Mouse (Mus musculus): Measurements from ENCODE around the gene Fndc3b. TPM values are rescaled to one million over a fixed set of nuclear protein-coding genes. Genes with fewer than 3 reads are reported as not detected.

The Fndc3b gene
- polyA plus RNA-seq, 1 experiment from 2014 or later = 4.7 TPM

- ATAC-seq (ENCODE audit: low read depth) = no peak
These were observed 45.8 kb downstream of the Fndc3b start for GRCm38 (mm10) chr3:27665338-27665737.

GRCm38 (mm10) chr3:27663221-27663620 is 47.9 kb downstream of the Fndc3b start:
- no peak overlapping the region for H3K4me2 ChIP-seq
- no peaks in the 10 kb centered on the region for H3K36me3 ChIP-seq
- DNase-seq = no peak
- WGBS (ENCODE audit: insufficient replicate concordance) = 63% methylated on average over 5 of the region's 5 CpGs
- ATAC-seq (ENCODE audit: low read depth) = peak; percentile 62; the same call in 1 of the 2 replicates
- no peak overlapping the region for H3K4me3 ChIP-seq (replicated peaks)
- no peak overlapping the region for H3K27ac ChIP-seq
- H3K9ac ChIP-seq = no peak overlapping the region
- no peaks in the 10 kb centered on the region for H3K9me3 ChIP-seq (replicated peaks)
- H3K4me1 ChIP-seq (replicated peaks) = peaks cover 31% of the 10 kb centered on the region
- no peaks in the 10 kb centered on the region for H3K27me3 ChIP-seq

More at GRCm38 (mm10) chr3:27665338-27665737, 45.8 kb downstream of the Fndc3b start:
- no peak overlapping the region for H3K4me2 ChIP-seq
- 8% methylated on average over 1 of the region's 1 CpGs for WGBS (ENCODE audit: insufficient replicate concordance)
- no peak overlapping the region for H3K9ac ChIP-seq
- no peaks in the 10 kb centered on the region for H3K27me3 ChIP-seq
- DNase-seq = no peak
- H3K36me3 ChIP-seq = no peaks in the 10 kb centered on the region
- H3K9me3 ChIP-seq (replicated peaks) = no peaks in the 10 kb centered on the region
- no peak overlapping the region for H3K27ac ChIP-seq
- H3K4me1 ChIP-seq (replicated peaks) = peaks cover 31% of the 10 kb centered on the region
- no peak overlapping the region for H3K4me3 ChIP-seq (replicated peaks)

- H3K4me3 ChIP-seq (replicated peaks) = no peak overlapping the region
- H3K36me3 ChIP-seq = no peaks in the 10 kb centered on the region
- H3K4me1 ChIP-seq (replicated peaks) = peaks cover 43% of the 10 kb centered on the region
- no peaks in the 10 kb centered on the region for H3K9me3 ChIP-seq (replicated peaks)
- DNase-seq = no peak
- no peak overlapping the region for H3K27ac ChIP-seq
- 65% methylated on average over 4 of the region's 4 CpGs for WGBS (ENCODE audit: insufficient replicate concordance)
- no peak overlapping the region for H3K9ac ChIP-seq
- no peak overlapping the region for H3K4me2 ChIP-seq
- no peak for ATAC-seq (ENCODE audit: low read depth)
- H3K27me3 ChIP-seq = no peaks in the 10 kb centered on the region
These were observed 52.8 kb downstream of the Fndc3b start for GRCm38 (mm10) chr3:27658198-27658763.

- Histone ChIP-seq H3K9ac (no peak overlapping the region), H3K4me3 (replicated peaks) (no peak overlapping the region), H3K4me2 (no peak overlapping the region), H3K27ac (no peak overlapping the region), H3K4me1 (replicated peaks) (peaks cover 51% of the 10 kb centered on the region), H3K9me3 (replicated peaks) (no peaks in the 10 kb centered on the region), H3K27me3 (no peaks in the 10 kb centered on the region), H3K36me3 (no peaks in the 10 kb centered on the region)
- ATAC-seq (ENCODE audit: low read depth) (peak; percentile 64), DNase-seq (peak; percentile 43)
- WGBS (ENCODE audit: insufficient replicate concordance) = 12% methylated on average over 7 of the region's 7 CpGs
These were observed 54.2 kb downstream of the Fndc3b start for GRCm38 (mm10) chr3:27656764-27657390.

DNA sequence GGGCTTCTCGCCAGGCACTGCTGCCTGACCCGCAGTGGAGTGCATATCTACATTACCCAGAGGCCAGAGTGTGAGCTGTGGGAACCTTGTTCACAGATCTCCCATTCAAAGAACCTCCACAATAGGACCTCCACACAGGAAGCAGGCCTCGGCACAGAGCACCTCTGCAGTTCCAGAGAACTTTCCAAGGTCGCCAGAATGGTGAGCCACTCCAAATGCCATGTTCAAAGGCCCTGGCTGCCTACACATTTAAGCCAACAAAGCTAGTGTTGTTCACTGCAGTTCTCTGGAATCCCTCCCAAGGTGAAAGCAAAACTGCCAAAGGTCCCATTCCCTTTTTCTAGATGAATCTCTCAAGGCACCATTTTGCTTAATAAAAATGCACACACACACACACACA is 55.4 kb downstream of the Fndc3b start:
- no peak overlapping the region for H3K4me3 ChIP-seq (replicated peaks)
- no peaks in the 10 kb centered on the region for H3K36me3 ChIP-seq
- H3K27ac ChIP-seq = no peak overlapping the region
- H3K9ac ChIP-seq = no peak overlapping the region
- WGBS (ENCODE audit: insufficient replicate concordance) = 49% methylated on average over 4 of the region's 4 CpGs
- DNase-seq = no peak
- no peak for ATAC-seq (ENCODE audit: low read depth)
- no peak overlapping the region for H3K4me2 ChIP-seq
- H3K27me3 ChIP-seq = no peaks in the 10 kb centered on the region
- no peaks in the 10 kb centered on the region for H3K9me3 ChIP-seq (replicated peaks)
- H3K4me1 ChIP-seq (replicated peaks) = peaks cover 63% of the 10 kb centered on the region

DNA sequence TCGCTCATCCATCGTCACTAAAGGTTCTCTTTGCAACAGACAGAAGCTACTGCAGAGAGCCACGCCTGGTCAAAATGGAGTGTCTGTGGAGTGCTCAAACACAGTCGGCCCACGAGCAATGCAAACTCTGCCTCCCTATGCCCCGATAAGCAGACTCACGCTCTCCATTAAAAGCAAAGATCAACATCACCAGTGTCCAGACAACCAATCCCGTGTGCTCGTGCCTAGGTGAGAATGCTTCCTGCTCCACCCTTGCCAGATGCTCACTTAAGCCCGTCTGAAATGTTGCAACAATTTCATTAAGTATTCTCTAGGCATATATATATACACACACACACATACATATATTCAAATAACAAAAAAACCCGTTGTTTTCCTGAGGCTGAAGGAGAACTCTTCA is 56.1 kb downstream of the Fndc3b start:
- peaks cover 64% of the 10 kb centered on the region for H3K4me1 ChIP-seq (replicated peaks)
- no peak overlapping the region for H3K4me2 ChIP-seq
- DNase-seq (no peak), ATAC-seq (ENCODE audit: low read depth) (no peak)
- 65% methylated on average over 11 of the region's 11 CpGs for WGBS (ENCODE audit: insufficient replicate concordance)
- H3K4me3 ChIP-seq (replicated peaks) = no peak overlapping the region
- no peaks in the 10 kb centered on the region for H3K36me3 ChIP-seq
- no peak overlapping the region for H3K27ac ChIP-seq
- H3K9ac ChIP-seq = no peak overlapping the region
- no peaks in the 10 kb centered on the region for H3K9me3 ChIP-seq (replicated peaks)
- H3K27me3 ChIP-seq = no peaks in the 10 kb centered on the region

DNA sequence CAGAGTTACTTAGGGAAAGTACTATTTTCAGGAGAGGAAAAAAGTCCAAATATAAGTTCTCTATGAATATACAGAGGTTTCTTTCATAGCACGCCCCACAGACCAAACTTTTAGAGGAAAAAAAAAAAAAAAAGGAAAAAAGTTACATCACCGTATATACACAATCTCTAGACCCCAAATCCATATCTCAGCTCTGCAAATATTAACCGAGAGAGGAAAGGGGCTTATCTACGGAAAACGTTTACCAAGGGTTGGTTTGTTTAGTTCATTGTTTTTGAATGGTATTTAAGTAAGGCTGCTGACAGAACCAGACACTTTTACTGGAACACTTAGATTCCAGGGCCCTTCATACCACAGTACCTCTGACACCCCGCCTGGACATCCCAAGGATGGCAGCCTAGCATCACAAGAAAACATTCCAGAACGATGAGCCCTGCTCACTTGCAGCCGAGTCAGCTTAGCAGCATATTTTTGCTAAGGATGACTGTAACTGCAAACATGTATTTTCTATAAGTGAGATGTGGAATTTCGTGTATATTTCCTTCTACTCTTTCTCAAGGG is 58.6 kb downstream of the Fndc3b start:
- Histone ChIP-seq H3K36me3 (no peaks in the 10 kb centered on the region), H3K4me1 (replicated peaks) (peaks cover 68% of the 10 kb centered on the region), H3K9me3 (replicated peaks) (no peaks in the 10 kb centered on the region), H3K27ac (no peak overlapping the region), H3K4me2 (no peak overlapping the region), H3K27me3 (no peaks in the 10 kb centered on the region), H3K4me3 (replicated peaks) (no peak overlapping the region), H3K9ac (no peak overlapping the region)
- DNase-seq (no peak), ATAC-seq (ENCODE audit: low read depth) (peak; percentile 30; the same call in 1 of the 2 replicates)
- WGBS (ENCODE audit: insufficient replicate concordance) = 30% methylated on average over 9 of the region's 9 CpGs

GRCm38 (mm10) chr3:27651731-27652130 is 59.4 kb downstream of the Fndc3b start:
- Histone ChIP-seq H3K4me3 (replicated peaks) (no peak overlapping the region), H3K9ac (no peak overlapping the region), H3K36me3 (no peaks in the 10 kb centered on the region), H3K9me3 (replicated peaks) (no peaks in the 10 kb centered on the region), H3K4me1 (replicated peaks) (peaks cover 67% of the 10 kb centered on the region), H3K4me2 (no peak overlapping the region), H3K27me3 (no peaks in the 10 kb centered on the region), H3K27ac (no peak overlapping the region)
- 60% methylated on average over 6 of the region's 6 CpGs for WGBS (ENCODE audit: insufficient replicate concordance)
- DNase-seq = no peak
- ATAC-seq (ENCODE audit: low read depth) = no peak

DNA sequence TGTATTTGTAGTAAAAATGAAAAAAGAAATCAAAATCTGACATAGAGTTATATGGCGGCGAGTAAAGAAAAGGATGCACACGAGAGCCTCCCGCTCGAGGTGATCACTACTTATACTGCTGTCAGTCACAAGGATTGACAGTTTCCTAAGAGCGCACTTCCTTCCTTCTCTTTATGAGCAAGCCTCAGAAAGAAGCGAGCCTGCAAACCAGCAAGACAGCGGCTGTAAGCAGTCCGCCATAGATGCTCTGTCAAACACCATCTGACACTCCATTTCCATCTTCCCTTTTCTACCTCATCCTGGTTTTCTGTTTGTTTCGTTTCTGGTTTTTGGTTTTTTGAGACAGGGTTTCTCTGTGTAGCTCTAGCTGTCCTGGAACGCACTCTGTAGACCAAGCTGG is 61.0 kb downstream of the Fndc3b start:
- no peak overlapping the region for H3K27ac ChIP-seq
- no peak overlapping the region for H3K4me2 ChIP-seq
- H3K4me1 ChIP-seq (replicated peaks) = peaks cover 60% of the 10 kb centered on the region
- no peaks in the 10 kb centered on the region for H3K27me3 ChIP-seq
- no peaks in the 10 kb centered on the region for H3K9me3 ChIP-seq (replicated peaks)
- ATAC-seq (ENCODE audit: low read depth) (no peak), DNase-seq (no peak)
- 39% methylated on average over 11 of the region's 11 CpGs for WGBS (ENCODE audit: insufficient replicate concordance)
- no peak overlapping the region for H3K4me3 ChIP-seq (replicated peaks)
- H3K36me3 ChIP-seq = no peaks in the 10 kb centered on the region
- no peak overlapping the region for H3K9ac ChIP-seq

- no peak for DNase-seq
- Histone ChIP-seq H3K4me2 (no peak overlapping the region), H3K27me3 (no peaks in the 10 kb centered on the region), H3K4me3 (replicated peaks) (no peak overlapping the region), H3K4me1 (replicated peaks) (peaks cover 56% of the 10 kb centered on the region), H3K27ac (no peak overlapping the region), H3K9ac (no peak overlapping the region), H3K36me3 (no peaks in the 10 kb centered on the region), H3K9me3 (replicated peaks) (no peaks in the 10 kb centered on the region)
- ATAC-seq (ENCODE audit: low read depth) = no peak
- WGBS (ENCODE audit: insufficient replicate concordance) = 41% methylated on average over 1 of the region's 1 CpGs
These were observed 61.8 kb downstream of the Fndc3b start for GRCm38 (mm10) chr3:27649316-27649715.

DNA sequence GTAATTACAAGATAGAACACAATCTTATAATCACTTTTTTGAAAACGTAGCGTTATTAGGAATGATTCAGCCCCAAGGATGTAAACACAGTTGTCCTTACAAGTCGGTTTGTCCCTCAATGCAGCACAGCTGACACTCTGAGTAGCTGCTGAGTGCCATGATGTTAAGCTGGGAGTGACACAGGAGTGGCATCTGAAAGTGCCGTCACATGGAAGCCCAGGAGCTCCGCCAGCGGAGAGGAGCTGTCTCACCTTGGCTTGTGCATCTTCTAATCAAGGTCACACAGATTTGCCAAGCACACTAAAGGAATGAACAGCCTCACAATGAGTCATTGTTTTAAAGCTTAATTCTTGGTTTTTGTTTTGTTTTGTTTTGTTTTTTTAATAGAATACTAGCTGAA is 68.7 kb downstream of the Fndc3b start:
- H3K9ac ChIP-seq = no peak overlapping the region
- WGBS (ENCODE audit: insufficient replicate concordance) = 81% methylated on average over 6 of the region's 6 CpGs
- DNase-seq = no peak
- ATAC-seq (ENCODE audit: low read depth) = no peak
- no peaks in the 10 kb centered on the region for H3K27me3 ChIP-seq
- H3K27ac ChIP-seq = no peak overlapping the region
- H3K4me3 ChIP-seq (replicated peaks) = no peak overlapping the region
- H3K4me1 ChIP-seq (replicated peaks) = peaks cover 25% of the 10 kb centered on the region
- peaks cover 5% of the 10 kb centered on the region; the same call in 1 of the 2 replicates for H3K36me3 ChIP-seq
- H3K4me2 ChIP-seq = no peak overlapping the region
- H3K9me3 ChIP-seq (replicated peaks) = no peaks in the 10 kb centered on the region

DNA sequence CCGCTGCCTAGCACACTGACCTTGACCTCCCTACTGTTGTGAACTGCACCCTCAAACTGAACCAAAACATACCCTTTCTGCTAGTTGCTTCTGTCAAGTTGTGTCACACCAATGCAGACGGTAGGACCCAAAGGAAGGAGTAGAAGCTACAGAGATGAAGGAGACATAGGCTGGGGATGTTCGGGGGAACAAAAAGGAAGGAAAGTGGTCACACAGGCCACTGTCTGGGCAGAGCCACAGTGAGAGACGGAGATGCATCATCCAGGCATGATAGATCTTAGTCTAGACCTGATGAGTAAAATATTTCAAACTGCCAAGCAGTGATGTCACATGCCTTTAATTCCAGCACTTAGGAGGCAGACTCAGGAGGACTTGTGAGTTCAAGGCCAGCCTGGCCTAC is 71.4 kb downstream of the Fndc3b start:
- Histone ChIP-seq H3K4me2 (no peak overlapping the region), H3K4me3 (replicated peaks) (no peak overlapping the region), H3K9ac (no peak overlapping the region), H3K27me3 (no peaks in the 10 kb centered on the region), H3K36me3 (peaks cover 5% of the 10 kb centered on the region; the same call in 1 of the 2 replicates), H3K9me3 (replicated peaks) (no peaks in the 10 kb centered on the region), H3K4me1 (replicated peaks) (peaks cover 12% of the 10 kb centered on the region; the same call in 1 of the 2 replicates), H3K27ac (no peak overlapping the region)
- no peak for ATAC-seq (ENCODE audit: low read depth)
- 63% methylated on average over 4 of the region's 4 CpGs for WGBS (ENCODE audit: insufficient replicate concordance)
- no peak for DNase-seq

All from liver, embryonic 13.5 days (tissue).